Mouse (Mus musculus) forebrain, embryonic 12.5 days (tissue): ENCODE results near the gene Ascc2. TPM values are rescaled to one million over a fixed set of nuclear protein-coding genes. Genes with fewer than 3 reads are reported as not detected.
"Not testable (repeated sequence)": the region's sequence is repeated elsewhere in the genome, so short reads cannot be mapped to it uniquely, and the experiment has no call there.

ENCODE experiments used
- ATAC-seq: fragments of 200-750 bp; cut with Nextera tagmentation; 2 replicates; pipeline ENCODE4 v1.8.0; 2017; ENCODE audit warnings: moderate TSS enrichment; ENCODE audit not compliant: low FRiP score
- H3K27ac ChIP-seq: fragments of 300-500 bp; sonication (generic); 2 replicates; pipeline ENCODE4 v1.5.1; 2016; ENCODE audit warnings: mild to moderate bottlenecking
- H3K27me3 ChIP-seq: fragments of 300-500 bp; sonication (generic); 2 replicates; pipeline ENCODE4 v1.6.1; 2016; ENCODE audit warnings: mild to moderate bottlenecking
- H3K36me3 ChIP-seq: fragments of 300-500 bp; sonication (generic); replicated peaks from 2 replicates; pipeline ENCODE4 v1.6.1; 2016; ENCODE audit warnings: mild to moderate bottlenecking
- H3K4me1 ChIP-seq: fragments of 300-500 bp; sonication (generic); 2 replicates; pipeline ENCODE4 v1.6.1; 2016
- H3K4me2 ChIP-seq: fragments of 300-500 bp; sonication (generic); 2 replicates; pipeline ENCODE4 v1.6.1; 2016; ENCODE audit warnings: mild to moderate bottlenecking, moderate library complexity
- H3K4me3 ChIP-seq: fragments of 300-500 bp; sonication (generic); replicated peaks from 2 replicates; pipeline ENCODE4 v1.5.1; 2016; ENCODE audit warnings: mild to moderate bottlenecking
- H3K9ac ChIP-seq: fragments of 300-500 bp; sonication (generic); 2 replicates; pipeline ENCODE4 v1.6.1; 2016; ENCODE audit warnings: mild to moderate bottlenecking
- H3K9me3 ChIP-seq: fragments of 300-500 bp; sonication (generic); 2 replicates; pipeline ENCODE4 v1.6.1; 2016
- WGBS: fragments of 180-500 bp; shearing (Covaris S2); methylation state at CpG from one replicate; pipeline ENCODE4 v1.1.7; 2016; 5-methylcytosine and 5-hydroxymethylcytosine counted together
- polyA plus RNA-seq: library from polyadenylated mRNA; unstranded; fragments of >200 nt; fragmentation: Nextera tagmentation; extraction: Ambion mirVana; gene quantifications from 2 replicates; pipeline ENCODE4 v1.2.1, GENCODE M21; 2016

Gene Ascc2
- polyA plus RNA-seq, 1 experiment from 2014 or later: 32.6 TPM

GRCm38 (mm10) chr11:4636782-4637342 lies 685 bp upstream of the Ascc2 start:
- Histone ChIP-seq H3K27ac (no peak overlapping the region), H3K4me3 (no peak overlapping the region; the same call in 1 of the 2 replicates), H3K27me3 (peaks cover 3% of the 10 kb centered on the region; the same call in 1 of the 2 replicates), H3K9ac (no peak overlapping the region), H3K9me3 (no peaks in the 10 kb centered on the region), H3K36me3 (peaks cover 4% of the 10 kb centered on the region; the same call in 1 of the 2 replicates), H3K4me2 (peak overlapping the region; percentile 86), H3K4me1 (peaks cover 18% of the 10 kb centered on the region)
- WGBS: 60% methylated on average over 5 of the region's 5 CpGs
- ATAC-seq: no peak

- Histone ChIP-seq H3K4me2 (peak overlapping the region; percentile 86), H3K27me3 (peaks cover 3% of the 10 kb centered on the region; the same call in 1 of the 2 replicates), H3K9me3 (no peaks in the 10 kb centered on the region), H3K4me3 (peak overlapping the region; percentile 86), H3K36me3 (peaks cover 4% of the 10 kb centered on the region; the same call in 1 of the 2 replicates), H3K9ac (peak overlapping the region; percentile 76), H3K4me1 (peaks cover 18% of the 10 kb centered on the region), H3K27ac (no peak overlapping the region)
- WGBS: 37% methylated on average over 7 of the region's 7 CpGs
- 0 out of 2 replicates have a peak, but pooled peaks have one; percentile 6 for ATAC-seq
Measured at GRCm38 (mm10) chr11:4638261-4638660, 714 bp downstream of the Ascc2 start.

- H3K27ac ChIP-seq: no peak overlapping the region
- H3K36me3 ChIP-seq: peaks cover 4% of the 10 kb centered on the region; the same call in 1 of the 2 replicates
- no peaks in the 10 kb centered on the region for H3K27me3 ChIP-seq
- no peak overlapping the region for H3K4me3 ChIP-seq
- H3K4me2 ChIP-seq: no peak overlapping the region
- peaks cover 18% of the 10 kb centered on the region for H3K4me1 ChIP-seq
- H3K9ac ChIP-seq: no peak overlapping the region
- ATAC-seq: no peak
- no peaks in the 10 kb centered on the region for H3K9me3 ChIP-seq
Measured at GRCm38 (mm10) chr11:4641185-4641584, 3.6 kb downstream of the Ascc2 start.

GRCm38 (mm10) chr11:4643722-4644121 lies 6.2 kb downstream of the Ascc2 start:
- H3K27me3 ChIP-seq: no peaks in the 10 kb centered on the region
- H3K9ac ChIP-seq: no peak overlapping the region
- WGBS: 45% methylated on average over 5 of the region's 5 CpGs
- peaks cover 28% of the 10 kb centered on the region for H3K36me3 ChIP-seq
- no peak overlapping the region for H3K27ac ChIP-seq
- no peaks in the 10 kb centered on the region for H3K9me3 ChIP-seq
- no peak overlapping the region for H3K4me3 ChIP-seq
- H3K4me1 ChIP-seq: peaks cover 5% of the 10 kb centered on the region
- no peak overlapping the region for H3K4me2 ChIP-seq
- ATAC-seq: no peak

- peaks cover 42% of the 10 kb centered on the region for H3K36me3 ChIP-seq
- not testable (repeated sequence) for H3K4me3 ChIP-seq, ATAC-seq, H3K9me3 ChIP-seq, H3K27ac ChIP-seq, H3K27me3 ChIP-seq, H3K4me1 ChIP-seq, H3K4me2 ChIP-seq, H3K9ac ChIP-seq
- 92% methylated on average over 6 of the region's 6 CpGs for whole genome bisulfite sequencing
Measured at GRCm38 (mm10) chr11:4645180-4645579, 7.6 kb downstream of the Ascc2 start.

- H3K36me3 ChIP-seq: peaks cover 43% of the 10 kb centered on the region
- H3K27me3 ChIP-seq: no peaks in the 10 kb centered on the region
- H3K4me2 ChIP-seq: no peak overlapping the region
- no peaks in the 10 kb centered on the region for H3K9me3 ChIP-seq
- H3K4me1 ChIP-seq: no peaks in the 10 kb centered on the region
- WGBS: 93% methylated on average over 9 of the region's 9 CpGs
- no peak overlapping the region for H3K4me3 ChIP-seq
- H3K9ac ChIP-seq: no peak overlapping the region
- ATAC-seq: no peak
- H3K27ac ChIP-seq: no peak overlapping the region
Measured at GRCm38 (mm10) chr11:4646409-4646808, 8.9 kb downstream of the Ascc2 start.

GRCm38 (mm10) chr11:4659818-4660217 lies 22.3 kb downstream of the Ascc2 start:
- Histone ChIP-seq H3K36me3 (peaks cover 45% of the 10 kb centered on the region), H3K4me3 (no peak overlapping the region), H3K27me3 (no peaks in the 10 kb centered on the region), H3K9ac (no peak overlapping the region), H3K9me3 (no peaks in the 10 kb centered on the region), H3K4me1 (no peaks in the 10 kb centered on the region), H3K27ac (no peak overlapping the region), H3K4me2 (no peak overlapping the region)
- ATAC-seq: no peak
- WGBS: 100% methylated on average over 1 of the region's 1 CpGs

GRCm38 (mm10) chr11:4660309-4661025 lies 22.9 kb downstream of the Ascc2 start:
- no peak overlapping the region for H3K4me3 ChIP-seq

GRCm38 (mm10) chr11:4661324-4661723 lies 23.8 kb downstream of the Ascc2 start:
- Histone ChIP-seq H3K36me3 (peaks cover 37% of the 10 kb centered on the region), H3K4me1 (no peaks in the 10 kb centered on the region), H3K4me3 (no peak overlapping the region), H3K27ac (no peak overlapping the region), H3K9me3 (no peaks in the 10 kb centered on the region), H3K4me2 (no peak overlapping the region), H3K9ac (no peak overlapping the region), H3K27me3 (no peaks in the 10 kb centered on the region)
- no peak for ATAC-seq
- 89% methylated on average over 4 of the region's 4 CpGs for WGBS

More at GRCm38 (mm10) chr11:4660309-4661025, 22.9 kb downstream of the Ascc2 start:
- no peak overlapping the region for H3K27ac ChIP-seq
- ATAC-seq: no peak
- H3K4me1 ChIP-seq: no peaks in the 10 kb centered on the region
- 85% methylated on average over 7 of the region's 7 CpGs for WGBS
- peaks cover 40% of the 10 kb centered on the region for H3K36me3 ChIP-seq
- H3K9ac ChIP-seq: no peak overlapping the region
- H3K27me3 ChIP-seq: no peaks in the 10 kb centered on the region
- H3K9me3 ChIP-seq: no peaks in the 10 kb centered on the region
- no peak overlapping the region for H3K4me2 ChIP-seq

- Histone ChIP-seq H3K4me3 (no peak overlapping the region), H3K4me2 (no peak overlapping the region), H3K9me3 (no peaks in the 10 kb centered on the region), H3K4me1 (no peaks in the 10 kb centered on the region), H3K36me3 (peaks cover 38% of the 10 kb centered on the region), H3K9ac (no peak overlapping the region), H3K27me3 (no peaks in the 10 kb centered on the region), H3K27ac (no peak overlapping the region)
- WGBS: 88% methylated on average over 10 of the region's 10 CpGs
- no peak for ATAC-seq
Measured at GRCm38 (mm10) chr11:4661871-4662495, 24.4 kb downstream of the Ascc2 start.

GRCm38 (mm10) chr11:4662496-4662878 lies 24.9 kb downstream of the Ascc2 start:
- Histone ChIP-seq H3K9ac (no peak overlapping the region), H3K4me3 (no peak overlapping the region), H3K4me1 (no peaks in the 10 kb centered on the region), H3K27me3 (no peaks in the 10 kb centered on the region), H3K36me3 (peaks cover 41% of the 10 kb centered on the region), H3K27ac (no peak overlapping the region), H3K4me2 (no peak overlapping the region), H3K9me3 (no peaks in the 10 kb centered on the region)
- ATAC-seq: no peak
- WGBS: 93% methylated on average over 11 of the region's 11 CpGs

GRCm38 (mm10) chr11:4671736-4672135 lies 34.2 kb downstream of the Ascc2 start:
- Histone ChIP-seq H3K27me3 (no peaks in the 10 kb centered on the region), H3K4me3 (no peak overlapping the region), H3K4me1 (no peaks in the 10 kb centered on the region), H3K4me2 (no peak overlapping the region), H3K27ac (no peak overlapping the region), H3K9ac (no peak overlapping the region), H3K36me3 (peaks cover 60% of the 10 kb centered on the region), H3K9me3 (no peaks in the 10 kb centered on the region)
- no peak for ATAC-seq
- 90% methylated on average over 4 of the region's 4 CpGs for WGBS
